Mouse (Mus musculus) c-Kit-negative CD71-positive TER-119-positive erythroid progenitor cells, embryonic 14.5 days (primary cell): ENCODE results near the gene Dars2.
"Not testable (repeated sequence)": the region's sequence is repeated elsewhere in the genome, so short reads cannot be mapped to it uniquely, and the experiment has no call there.

ENCODE experiments used
- DNase-seq: peaks from one replicate; pipeline ENCODE4 v3.0.0-alpha.2; 2013; ENCODE audit warnings: low read depth, low spot score

The Dars2 gene

DNA sequence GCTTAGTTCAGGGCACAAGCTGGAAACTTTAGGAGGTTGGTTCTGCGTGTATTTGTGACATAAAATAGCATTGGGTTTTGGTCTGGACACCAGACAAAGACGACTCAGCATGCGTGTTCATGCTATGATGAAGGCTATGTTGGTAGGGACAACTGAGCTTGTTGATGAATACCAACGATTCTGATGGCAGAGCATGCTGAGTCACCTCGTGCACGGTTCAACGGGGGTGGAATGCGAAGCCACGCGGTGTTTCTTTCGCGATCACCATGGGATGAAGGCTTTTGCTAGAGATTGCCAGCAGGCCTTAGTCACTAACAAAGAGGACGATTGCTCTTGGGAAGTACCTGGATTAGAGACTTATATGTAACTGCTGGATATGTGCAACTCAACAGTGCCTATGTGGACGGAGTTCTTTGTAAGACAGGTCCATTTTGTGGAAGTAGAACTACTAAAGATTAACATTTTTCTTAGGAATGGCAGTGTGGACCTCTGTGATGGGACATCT, 35.1 kb downstream of the Dars2 start:
- DNase-seq = peak; percentile 71

DNA sequence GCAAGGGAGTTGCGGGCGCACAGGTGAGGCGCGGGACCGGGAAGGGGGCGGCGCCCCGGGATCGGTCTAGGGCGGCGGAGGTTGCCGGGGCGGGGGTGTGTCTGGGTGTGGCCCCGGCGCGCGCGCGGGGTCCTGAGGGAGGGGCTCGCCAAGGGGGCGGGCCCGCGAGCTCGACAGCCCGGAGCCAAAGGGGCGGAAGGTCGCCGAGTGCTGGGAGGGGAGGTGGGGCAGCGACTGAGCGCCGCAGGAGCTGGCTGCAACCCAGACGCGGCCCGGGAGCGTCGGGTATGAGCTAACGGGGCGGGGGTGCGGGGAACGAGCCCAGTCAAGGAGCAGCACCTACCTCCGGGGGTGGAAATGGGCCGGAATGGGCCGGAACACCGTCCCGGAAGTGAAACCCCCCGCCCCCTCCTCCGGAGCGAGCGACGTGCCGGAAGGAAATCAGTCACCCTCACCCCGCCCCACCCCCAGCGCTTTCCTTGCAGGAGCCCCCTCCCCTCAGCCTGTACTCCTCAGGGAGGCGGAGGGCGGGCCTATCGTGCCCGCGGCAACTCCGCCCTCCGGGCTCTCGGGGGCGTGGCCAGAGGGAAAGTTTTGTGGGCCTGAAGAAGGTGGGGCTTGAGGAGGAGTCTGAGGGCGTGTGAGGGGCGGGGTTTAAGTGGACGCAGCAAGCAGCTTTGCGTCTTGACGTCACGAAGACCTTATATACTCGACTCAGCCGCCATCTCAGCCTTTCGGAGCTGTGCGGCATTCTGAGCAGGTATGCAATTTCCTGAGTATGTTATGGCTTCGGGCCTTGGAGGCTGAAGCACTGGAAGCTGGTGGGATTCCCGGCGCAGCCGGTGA, 35.8 kb downstream of the Dars2 start, which contains the start of gene Zbtb37:
Gene Zbtb37 (minus strand): TSS at position 415 of the 846 bp plus-strand sequence.
- DNase-seq = peak; percentile 98

DNA sequence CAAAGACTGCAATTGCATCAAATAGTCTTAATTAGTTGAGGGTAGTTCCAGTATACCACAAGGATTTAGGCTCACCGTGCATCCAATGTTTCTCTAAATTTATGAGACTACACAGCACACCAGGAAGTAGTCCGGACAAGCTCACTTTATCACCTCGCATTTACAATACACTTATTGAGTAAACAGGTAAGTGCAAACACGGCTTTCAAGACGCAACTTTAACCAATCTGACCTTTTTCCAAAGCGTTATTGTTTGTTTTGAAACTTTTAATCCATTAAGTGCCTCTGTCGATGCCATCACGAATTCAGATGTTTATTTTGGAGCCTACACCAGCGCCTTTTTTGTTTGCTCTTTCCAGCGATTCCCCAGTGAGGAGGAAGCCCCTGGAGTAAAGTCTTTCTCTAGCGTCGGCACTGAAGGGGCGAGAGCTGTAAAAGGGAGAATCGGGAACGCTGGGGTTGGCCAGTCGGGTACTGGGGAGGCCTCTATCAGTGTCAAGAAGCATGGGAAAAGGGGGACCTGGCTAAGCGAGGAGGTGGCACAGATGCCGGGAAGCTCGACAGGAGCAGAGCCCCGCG, 36.5 kb downstream of the Dars2 start:
- no peak for DNase-seq

DNA sequence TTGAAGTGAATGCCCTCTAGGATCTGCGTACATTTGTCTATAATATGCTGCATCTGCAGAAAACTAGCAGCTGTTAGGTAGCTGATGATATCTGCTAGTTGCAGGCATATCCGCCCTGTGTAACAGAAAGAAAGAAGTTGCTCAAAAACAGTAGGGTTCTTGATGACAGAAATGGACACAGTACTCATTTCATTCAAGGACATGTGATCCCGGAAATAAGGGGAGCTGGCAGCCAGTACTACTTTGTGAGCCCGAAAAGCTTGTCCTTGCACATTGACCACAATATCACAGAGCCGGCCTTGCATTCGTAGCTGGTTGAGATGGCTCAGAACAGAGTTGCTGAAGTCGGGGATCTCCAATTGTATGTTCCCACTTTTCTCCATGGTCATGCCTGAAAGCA, 38.1 kb downstream of the Dars2 start:
- DNase-seq = no peak

DNA sequence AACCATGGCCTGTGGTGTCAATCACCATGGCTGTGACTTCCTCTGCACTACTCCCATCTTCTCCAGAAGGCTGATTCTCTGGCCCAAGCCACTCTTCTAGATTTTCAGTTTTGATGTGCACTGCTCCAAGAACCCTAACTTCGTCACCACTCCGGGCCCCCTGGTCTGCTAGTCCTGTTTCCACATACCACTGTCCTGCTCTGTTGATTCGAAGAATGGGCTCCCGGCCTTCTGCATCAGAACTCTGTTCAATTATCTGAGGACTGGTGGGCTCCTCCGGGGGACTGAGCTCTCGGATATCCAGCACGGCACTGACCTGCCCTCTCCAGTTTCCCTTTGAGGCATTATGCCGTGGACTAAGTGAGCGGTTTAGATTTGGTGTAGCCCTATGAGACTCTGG, 38.6 kb downstream of the Dars2 start:
- no peak for DNase-seq

DNA sequence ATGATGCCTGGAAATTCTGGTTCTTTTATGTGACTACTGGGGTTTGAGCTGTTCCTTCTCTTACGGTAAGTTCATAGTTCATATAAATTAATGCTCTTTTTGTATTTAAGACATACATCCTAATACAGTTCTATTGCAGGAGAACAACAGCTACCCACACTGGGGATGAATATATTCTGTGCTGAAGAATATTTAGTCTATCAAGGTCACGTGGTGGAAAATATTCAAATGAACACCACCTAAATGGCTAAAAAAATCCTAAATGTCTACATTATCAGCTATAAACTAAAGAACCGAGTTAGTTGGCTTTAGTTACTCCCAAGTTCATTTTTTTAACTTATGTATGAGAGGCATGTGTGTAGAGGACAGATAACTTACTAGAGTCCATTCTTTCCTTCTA, 40.4 kb downstream of the Dars2 start:
- DNase-seq = no peak

DNA sequence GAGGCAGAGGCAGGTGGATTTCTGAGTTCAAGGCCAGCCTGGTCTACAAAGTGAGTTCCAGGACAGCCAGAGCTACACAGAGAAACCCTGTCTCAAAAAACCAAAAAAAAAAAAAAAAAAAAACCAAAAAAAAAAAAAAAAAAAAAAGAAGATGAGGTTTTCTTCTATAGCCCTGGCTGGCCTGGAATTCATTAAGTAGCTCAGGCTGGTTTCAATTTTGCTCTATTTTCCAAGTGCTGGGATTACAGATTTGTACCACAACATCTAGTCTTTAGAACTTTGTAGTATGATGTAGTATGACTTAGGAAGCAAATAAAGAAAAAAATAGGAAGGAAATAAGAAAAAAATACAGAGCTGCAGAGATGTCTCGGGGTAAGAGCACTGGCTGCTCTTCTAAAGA, 42.0 kb downstream of the Dars2 start:
- not testable (repeated sequence) for DNase-seq

DNA sequence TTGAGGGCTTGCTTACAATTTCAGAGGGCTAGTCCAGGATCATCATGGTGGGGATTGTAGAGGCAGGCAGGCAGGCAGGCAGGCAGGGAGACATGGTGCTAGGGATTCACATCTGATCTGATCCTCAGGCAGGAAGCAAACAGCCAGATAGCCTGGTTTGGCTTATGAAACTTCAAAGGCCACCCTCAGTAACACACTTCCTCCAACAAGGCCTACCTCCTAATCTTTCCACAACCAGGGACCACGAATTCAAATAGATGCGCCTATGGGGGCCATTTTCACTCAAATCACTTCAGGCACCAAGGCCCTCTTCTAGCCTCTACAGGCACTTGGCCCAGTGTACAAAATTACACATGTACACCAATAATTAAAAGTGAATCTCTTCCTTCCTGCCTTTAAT, 43.3 kb downstream of the Dars2 start:
- DNase-seq = no peak

DNA sequence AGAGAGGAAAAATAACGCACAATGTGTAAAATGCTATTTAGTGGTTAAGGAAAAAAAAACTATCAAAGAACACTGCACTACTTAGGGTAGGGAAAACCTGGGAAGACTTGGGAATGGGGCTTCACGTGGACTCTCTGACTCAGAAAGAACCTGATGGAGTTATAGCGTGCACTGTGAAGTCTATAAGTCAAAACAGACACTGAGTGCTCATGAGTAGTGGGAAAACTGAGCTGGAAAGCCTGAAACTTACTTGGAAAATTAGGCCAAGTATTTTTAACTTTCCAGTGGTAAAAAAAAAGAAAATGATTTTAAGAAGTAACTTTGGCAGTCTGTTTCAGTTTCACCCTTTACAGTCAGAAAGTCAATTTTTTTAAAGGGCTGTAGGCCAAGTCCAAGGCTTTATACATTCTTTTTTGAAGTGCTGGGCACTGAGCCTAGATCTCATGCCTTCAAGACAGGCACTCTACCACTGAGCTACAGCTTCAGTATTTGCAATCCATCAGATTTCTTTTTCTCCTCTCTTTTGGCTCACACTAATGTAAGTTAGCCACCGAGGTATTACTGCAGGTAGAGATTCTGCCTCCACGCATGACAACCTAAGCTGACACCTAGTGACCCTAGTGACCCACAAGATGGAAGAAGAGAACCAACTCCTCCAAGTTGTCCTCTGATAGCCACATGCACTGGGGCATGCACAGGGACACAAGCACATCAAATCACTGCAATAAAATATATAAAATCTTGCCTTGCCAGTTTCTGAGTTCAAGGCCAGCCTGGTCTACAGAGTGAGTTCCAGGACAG, 44.8 kb downstream of the Dars2 start:
- DNase-seq = no peak

DNA sequence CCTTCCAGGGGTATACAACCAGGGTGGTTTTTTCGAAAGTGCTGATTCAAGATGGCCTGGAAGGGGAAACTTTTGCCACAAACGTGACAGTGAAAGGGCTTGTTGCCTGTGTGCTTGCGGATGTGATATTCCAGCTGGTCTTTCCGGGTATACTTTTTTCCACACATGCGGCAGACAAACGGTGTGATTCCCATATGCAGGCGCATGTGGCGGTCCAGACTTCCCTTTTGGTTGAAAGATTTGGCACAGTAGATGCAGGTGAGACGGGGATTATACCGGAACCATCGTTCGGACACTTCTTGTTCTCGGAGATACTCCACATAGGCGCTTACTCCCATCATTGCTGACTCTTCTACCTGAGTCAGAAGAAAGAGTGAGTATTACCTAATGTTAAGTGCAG, 50.4 kb downstream of the Dars2 start:
- DNase-seq = no peak

DNA sequence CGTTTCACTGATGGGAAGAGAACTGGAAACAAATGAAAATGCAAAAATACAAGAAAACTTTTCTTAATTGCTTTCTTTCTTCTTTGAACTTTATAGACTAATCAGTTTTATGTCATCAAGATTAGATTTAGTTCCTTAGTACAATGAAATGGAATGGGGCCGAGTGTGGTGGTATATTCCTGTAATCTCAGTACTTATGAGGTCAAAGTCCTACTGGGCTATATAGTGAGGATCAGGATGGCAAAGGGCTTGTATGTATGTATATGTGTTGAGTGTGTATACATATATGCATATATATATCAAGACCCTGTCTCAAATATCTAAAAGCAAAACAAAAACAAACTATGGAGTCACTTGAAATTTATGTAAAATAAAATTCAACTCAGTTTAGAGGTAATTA, 54.1 kb downstream of the Dars2 start:
- no peak for DNase-seq

DNA sequence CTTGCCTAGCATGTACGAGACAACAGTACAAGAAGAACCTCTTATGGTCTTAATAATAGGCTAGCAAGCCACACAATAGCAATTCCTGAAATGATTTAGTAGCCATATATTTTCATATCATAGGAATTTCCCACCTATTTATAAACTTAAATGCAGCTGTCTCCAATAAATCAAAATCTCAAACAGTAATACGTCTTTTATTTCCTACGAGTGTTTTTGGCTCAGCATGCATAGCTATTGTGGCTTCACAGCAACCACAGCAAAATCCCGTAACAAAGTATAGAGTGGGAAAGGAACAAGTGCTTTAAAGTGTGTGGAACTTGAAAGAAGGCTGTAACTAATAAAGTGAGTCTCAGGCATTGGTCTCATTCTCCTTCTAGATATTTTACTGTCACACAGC, 60.0 kb downstream of the Dars2 start:
- DNase-seq = no peak

DNA sequence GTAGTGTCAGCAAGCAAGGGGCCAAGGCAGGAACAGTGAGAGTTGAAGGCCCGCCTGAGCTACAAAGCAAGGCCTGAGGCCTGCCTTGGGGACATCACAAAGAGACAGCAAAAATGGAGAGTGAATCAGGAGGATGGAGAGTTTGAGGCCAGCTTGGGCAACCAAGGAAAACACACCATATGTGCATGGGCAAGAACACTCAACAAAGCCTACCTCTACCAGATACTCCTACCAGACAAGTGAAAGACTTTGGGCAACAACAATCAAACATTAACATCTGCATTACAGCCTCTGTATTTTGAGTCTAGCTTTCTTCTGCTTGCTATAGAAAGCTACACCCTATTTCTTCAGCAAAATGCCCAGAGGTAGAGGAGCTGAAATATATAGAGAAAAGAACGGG, 62.4 kb downstream of the Dars2 start:
- DNase-seq = no peak

DNA sequence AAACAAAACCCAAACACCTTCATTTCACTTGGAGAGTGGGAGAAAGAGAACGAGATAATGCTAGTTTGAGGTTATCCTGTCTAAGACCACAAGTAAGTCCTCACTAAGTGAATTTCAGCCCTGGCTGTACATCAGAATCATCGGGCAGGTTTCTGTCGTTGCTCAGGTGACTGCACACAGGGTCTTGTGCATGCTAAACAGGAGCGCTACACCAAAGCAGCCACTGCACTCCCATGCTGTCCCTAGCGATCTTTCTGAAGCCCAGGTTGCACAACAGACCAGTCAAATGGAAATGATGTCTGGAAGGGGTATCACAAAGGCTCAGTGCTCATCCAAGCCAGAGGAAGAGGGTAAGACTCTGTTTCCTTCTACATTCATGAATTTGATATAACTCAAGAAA, 64.0 kb downstream of the Dars2 start:
- no peak for DNase-seq

DNA sequence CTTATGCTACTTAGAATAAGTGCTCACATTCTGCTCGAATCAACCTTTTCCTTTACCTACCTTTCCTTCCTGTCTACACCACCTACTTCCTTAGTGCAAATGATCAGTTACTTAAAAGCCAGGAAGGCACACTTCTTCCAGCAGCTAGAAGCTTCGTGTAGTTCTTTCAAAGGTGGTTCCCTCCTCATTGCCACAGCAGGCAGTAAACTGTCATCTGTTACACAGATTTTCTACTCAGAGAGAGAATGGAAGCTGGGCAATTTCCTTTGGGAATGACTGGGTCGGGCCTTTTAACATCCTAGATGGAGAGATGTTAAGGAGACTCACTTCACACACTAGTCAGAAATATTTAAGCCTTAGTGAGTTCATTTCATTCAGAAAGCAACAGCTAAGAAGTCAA, 64.9 kb downstream of the Dars2 start:
- DNase-seq = no peak

DNA sequence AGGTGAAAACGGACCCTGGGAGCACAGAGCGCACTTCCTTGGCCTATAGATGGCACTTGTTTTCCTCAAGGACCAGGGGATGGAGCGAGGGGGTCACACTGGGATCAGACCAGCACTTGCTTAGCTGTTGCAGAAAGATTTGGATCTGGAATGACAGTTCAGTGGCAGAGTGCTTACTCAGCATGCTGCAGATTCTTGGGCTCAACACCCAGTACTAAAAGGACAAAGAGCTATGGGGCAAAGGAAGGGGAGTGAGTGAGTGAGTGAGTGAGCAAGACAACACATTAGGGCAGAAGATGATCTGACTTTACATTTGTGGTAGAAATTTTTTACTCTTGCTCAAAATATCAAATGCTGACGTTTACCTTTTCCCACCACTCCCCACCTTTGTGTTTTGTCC, 65.5 kb downstream of the Dars2 start:
- no peak for DNase-seq

DNA sequence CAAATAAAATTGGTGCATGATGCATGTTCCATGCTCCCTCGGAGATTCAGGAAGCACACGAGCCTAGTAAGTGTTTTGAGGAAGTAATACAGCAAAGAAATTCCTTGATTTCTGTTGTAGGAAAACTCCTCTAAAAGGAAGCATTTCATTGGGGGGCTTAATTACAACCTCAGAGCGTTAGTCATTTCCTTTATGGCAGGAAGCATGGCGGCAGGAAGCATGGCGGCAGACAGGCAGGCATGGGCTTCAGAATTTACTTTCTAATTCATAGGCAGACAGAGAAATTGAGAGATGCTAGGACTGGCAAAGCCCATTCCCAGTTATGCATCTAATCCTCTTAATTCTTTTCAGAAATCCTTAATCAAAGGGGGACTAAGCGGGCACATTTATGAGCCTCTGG, 76.6 kb downstream of the Dars2 start:
- no peak for DNase-seq
